Mouse (Mus musculus) Patski (cell line): ENCODE measurements around the gene Defb19. TPM values are rescaled to one million over a fixed set of nuclear protein-coding genes. Genes with fewer than 3 reads are reported as not detected.

Experiments used
- ATAC-seq: fragments of 100-300 bp; one replicate; pipeline ENCODE4 v1.8.0; 2021
- CTCF ChIA-PET: fragments of 350-600 bp; sonication (Branson Sonifier 250); formaldehyde crosslinking; loops from one replicate; lab custom pipeline; 2022; ENCODE audit warnings: inconsistent platforms; lab: Charles Lee
- POLR2A ChIA-PET: fragments of 350-600 bp; sonication (Branson Sonifier 250); formaldehyde crosslinking; loops from one replicate; lab custom pipeline; 2022; ENCODE audit warnings: antibody characterized with exemption, inconsistent platforms; lab: Charles Lee
- DNase-seq: peaks from one replicate; pipeline ENCODE4 v3.0.0-alpha.2; 2011; ENCODE audit warnings: low read depth, low spot score
- H3K27me3 ChIP-seq: fragments of 371-371 bp; one replicate; pipeline ENCODE4 v1.5.1; 2021
- CTCF ChIP-seq: fragments of 100-300 bp; IDR thresholded peaks from one replicate; pipeline ENCODE4 v1.5.1; 2021
- in situ Hi-C: fragments of 300-500 bp; cut with MboI; formaldehyde crosslinking; loops from 3 replicates; pipeline ENCODE4 v1.11.1; 2018; ENCODE audit warnings: low pct_unique_long_range_greater_than_20kb, mixed read lengths
- polyA plus RNA-seq: library from polyadenylated mRNA; unstranded; gene quantifications from one replicate; pipeline ENCODE4 v1.2.3, GENCODE M21; 2021

Gene Defb19
- polyA plus RNA-seq, 1 experiment from 2014 or later = not detected

DNA sequence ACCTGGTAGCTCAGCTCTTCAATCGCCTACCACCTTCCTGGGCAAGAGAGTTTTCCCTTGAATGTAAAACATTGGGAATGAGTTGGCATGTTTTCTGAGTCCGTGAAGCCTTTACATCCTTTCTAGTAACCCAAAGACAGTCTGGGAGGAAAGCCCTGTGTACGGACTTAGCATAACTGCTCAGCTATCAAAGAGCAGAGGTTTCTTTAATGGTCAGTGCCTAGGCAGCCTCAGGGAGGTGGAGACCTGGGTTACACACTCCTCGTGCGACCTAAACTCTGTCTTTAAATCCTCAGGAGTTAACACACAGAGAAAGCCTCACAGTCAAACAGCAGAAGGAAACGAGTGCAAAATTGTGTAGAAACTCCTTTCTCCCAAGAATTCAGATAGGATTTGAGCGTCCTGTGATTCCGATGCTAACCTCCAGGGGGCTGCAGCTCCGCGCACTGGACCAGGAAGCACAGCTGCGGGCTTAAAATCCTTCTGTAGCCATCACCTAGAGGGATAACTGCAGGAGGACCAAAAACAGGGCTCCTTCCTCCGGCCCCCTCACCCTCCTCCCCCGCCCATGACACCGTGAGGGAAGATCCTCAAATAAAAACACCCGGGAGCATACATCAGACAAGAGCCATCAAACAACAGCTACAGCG lies 26.2 kb downstream of the Defb19 start:
- ATAC-seq (peak; percentile 84), DNase-seq (no peak)
- TF ChIP-seq CTCF = peak; percentile 94
- H3K27me3 ChIP-seq = no peaks in the 10 kb centered on the region
- CTCF ChIA-PET = interaction anchor here (0.8 to 4.8 kb wide), 14 partner anchors 10 to 161 kb away, joined by 3 to 26 read pairs (median 4); partner anchors contain the start of gene Defb36
- POLR2A ChIA-PET = interaction anchor here (0.6 kb wide), 1 partner anchor 22 kb away, joined by 4 read pairs; no protein-coding TSS in a partner anchor
- in situ Hi-C loops = no loop called here

DNA sequence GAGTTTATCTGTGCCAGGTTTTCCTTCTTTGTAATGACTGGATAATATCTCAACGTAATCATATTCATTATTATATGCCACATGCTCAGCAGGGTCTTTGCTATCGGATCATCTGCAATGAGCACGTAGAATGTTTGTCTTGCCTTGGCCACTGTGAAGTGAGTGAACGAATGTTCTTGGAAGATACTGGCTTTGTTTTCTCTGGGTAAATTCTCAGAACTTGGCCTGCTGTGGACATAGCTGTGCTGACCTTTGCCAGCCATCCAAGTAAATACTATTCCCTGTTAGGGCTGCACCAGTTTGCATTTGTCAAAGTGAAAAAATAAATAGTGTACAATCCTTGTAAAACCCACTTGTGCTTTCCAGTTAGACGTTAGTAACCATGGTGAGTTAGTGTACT lies 32.0 kb downstream of the Defb19 start:
- in situ Hi-C loops = loop anchor here (5.0 kb wide), 1 partner anchor 71 kb away; the partner anchor contains the start of gene Defb20
- no peak for TF ChIP-seq CTCF
- ChIA-PET CTCF (interaction anchor here (0.7 to 1.6 kb wide), 2 partner anchors 14 to 73 kb away, joined by 3 read pairs; no protein-coding TSS in a partner anchor), POLR2A (no interaction called here)
- no peaks in the 10 kb centered on the region for H3K27me3 ChIP-seq
- DNase-seq (no peak), ATAC-seq (no peak)

DNA sequence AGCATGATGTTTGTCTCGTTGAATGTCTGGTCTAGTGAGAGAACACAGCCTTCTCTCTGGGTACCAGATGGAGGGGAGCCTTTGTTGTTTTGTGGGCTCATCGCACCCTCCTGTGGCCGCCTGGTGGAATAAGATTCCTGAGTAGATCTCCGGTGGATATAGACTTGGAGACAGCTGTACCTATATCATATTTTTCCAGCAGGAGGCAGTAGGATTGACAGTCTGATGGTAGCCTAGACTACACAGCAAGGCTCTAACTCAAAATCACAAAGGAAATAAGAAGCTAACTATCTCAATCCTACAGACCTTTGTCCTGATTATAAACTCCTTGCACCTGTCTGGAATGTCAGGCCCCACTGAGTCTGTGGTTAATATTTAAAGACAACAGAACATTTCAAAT lies 35.4 kb downstream of the Defb19 start:
- in situ Hi-C loops = loop anchor here (5.0 kb wide), 1 partner anchor 67 kb away; the partner anchor contains the start of gene Defb20
- CTCF ChIA-PET = interaction anchor here (0.7 to 3.6 kb wide), 19 partner anchors 9 to 102 kb away, joined by 3 to 26 read pairs (median 4); partner anchors contain the start of genes Defb23 and Gm17416
- ATAC-seq = peak; percentile 84
- H3K27me3 ChIP-seq = no peaks in the 10 kb centered on the region
- POLR2A ChIA-PET = no interaction called here
- TF ChIP-seq CTCF = peak; percentile 95
- DNase-seq = peak; percentile 43

DNA sequence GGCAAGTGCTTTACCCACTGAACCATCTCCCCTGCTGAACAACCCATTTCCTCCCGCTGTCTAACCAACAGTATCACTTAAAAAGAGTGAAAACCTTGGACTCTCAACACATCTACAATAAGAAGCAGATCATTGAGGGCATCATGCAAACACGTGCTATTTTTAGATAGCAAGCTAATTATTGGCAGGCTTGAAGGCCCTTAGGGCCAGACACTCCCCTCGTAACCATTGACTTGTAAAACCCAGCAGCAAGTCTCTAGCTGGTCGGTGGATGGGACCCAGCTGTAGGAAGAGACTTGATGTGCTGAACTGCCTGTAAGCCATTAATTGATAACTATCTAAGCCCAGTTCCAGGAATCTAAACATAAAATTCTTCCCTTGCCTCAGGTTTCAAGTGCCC lies 36.6 kb downstream of the Defb19 start:
- DNase-seq = no peak
- in situ Hi-C loops = no loop called here
- ATAC-seq = no peak

DNA sequence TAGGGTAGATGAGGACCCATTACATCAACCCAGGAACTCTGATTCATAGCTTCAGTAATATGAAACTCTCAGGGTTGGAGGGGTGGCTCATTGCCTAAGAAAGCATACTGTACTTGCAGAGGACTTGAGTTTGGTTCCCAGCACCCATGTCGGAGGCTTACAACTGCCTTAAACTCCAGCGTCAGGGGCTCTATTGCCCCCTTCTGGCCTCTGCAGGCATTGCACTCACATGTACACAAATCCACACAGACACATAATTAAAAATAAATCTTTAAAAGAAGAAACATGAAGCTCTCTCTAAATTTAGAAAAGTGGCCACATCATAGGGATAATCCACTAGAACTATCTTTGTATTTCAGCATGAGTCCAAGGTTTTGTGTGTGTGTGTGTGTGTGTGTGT lies 37.2 kb downstream of the Defb19 start:
- ChIA-PET CTCF (interaction anchor here (1.1 to 3.6 kb wide), 8 partner anchors 10 to 94 kb away, joined by 3 to 26 read pairs (median 8); partner anchors contain the start of gene Defb28), POLR2A (interaction anchor here (0.6 to 1.2 kb wide), 2 partner anchors 26 to 177 kb away, joined by 3 to 4 read pairs; no protein-coding TSS in a partner anchor)
- peak; percentile 39 for TF ChIP-seq CTCF
- H3K27me3 ChIP-seq = no peaks in the 10 kb centered on the region
- DNase-seq = no peak
- ATAC-seq = no peak
- in situ Hi-C loops = no loop called here

More for the DNA sequence above, 36.6 kb downstream of the Defb19 start:
- TF ChIP-seq CTCF = no peak
- POLR2A ChIA-PET = no interaction called here
- CTCF ChIA-PET = interaction anchor here (1.1 to 3.6 kb wide), 10 partner anchors 10 to 101 kb away, joined by 3 to 26 read pairs (median 10); partner anchors contain the start of genes Defb28 and Gm17416
- no peaks in the 10 kb centered on the region for H3K27me3 ChIP-seq

DNA sequence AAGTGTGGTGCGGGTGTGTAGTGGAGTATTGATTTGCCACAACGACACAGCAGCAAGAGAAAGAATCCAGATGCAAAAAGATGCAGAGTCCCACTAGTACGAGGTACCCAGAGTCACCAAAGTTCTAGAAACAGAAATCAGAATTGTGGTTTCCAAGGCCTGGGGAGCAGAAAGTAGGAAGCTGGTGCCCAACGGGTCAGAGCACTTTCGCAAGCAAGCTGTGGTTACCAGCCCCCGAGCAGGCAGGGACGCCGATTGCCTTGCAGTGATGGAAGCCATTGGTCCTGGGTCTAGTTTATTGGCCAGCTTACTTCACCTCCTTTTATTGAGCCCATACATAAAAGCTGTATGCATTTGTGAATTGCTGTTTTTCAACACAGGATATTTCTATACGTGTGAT lies 38.1 kb downstream of the Defb19 start:
- TF ChIP-seq CTCF = no peak
- POLR2A ChIA-PET = interaction anchor here (1.2 kb wide), 1 partner anchor 27 kb away, joined by 3 read pairs; no protein-coding TSS in a partner anchor
- in situ Hi-C loops = no loop called here
- CTCF ChIA-PET = interaction anchor here (1.0 to 3.6 kb wide), 5 partner anchors 11 to 74 kb away, joined by 3 to 26 read pairs (median 4); no protein-coding TSS in a partner anchor
- no peaks in the 10 kb centered on the region for H3K27me3 ChIP-seq
- no peak for DNase-seq
- no peak for ATAC-seq

DNA sequence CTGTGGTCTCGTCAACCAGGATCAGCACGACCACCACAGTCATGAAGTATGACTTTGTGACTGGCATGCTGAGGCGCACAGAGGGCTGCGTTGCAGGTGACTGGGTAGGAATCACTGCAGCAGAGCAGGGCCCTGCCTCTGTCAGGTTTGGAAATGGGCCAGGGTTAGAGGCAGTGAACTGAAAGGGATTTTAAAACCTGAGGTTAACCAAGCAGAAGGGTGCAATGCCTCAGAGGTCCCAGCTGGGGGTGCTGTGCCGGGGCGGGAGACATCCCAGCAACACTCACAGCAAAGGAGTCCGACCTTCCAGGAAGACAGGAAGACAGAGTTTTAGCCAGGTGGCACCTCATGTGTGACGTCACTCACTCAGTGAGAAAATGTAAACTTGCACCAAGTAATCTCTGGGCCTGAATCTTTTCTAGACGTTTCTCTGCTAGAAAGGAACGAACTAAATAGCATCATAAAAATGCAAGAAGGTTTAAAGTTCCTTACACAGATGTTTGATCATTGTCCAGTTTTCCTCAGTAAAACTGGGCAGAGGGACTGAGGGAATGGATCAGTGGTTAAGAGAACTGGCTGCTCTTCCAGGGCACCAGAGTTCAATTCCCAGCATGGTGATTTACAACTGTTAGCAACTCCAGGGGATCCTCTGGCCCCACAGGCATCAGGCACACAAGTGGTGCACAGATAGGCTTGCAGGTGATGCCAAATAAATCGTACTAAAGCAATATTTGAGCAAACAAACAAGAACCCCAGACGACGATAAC lies 40.0 kb downstream of the Defb19 start, which contains the start of gene Defb29:
TSS of gene Defb29 (minus strand) at position 155 of the 767 bp plus-strand sequence.
- ChIA-PET CTCF (interaction anchor here (1.2 to 1.3 kb wide), 2 partner anchors 76 to 90 kb away, joined by 3 read pairs; no protein-coding TSS in a partner anchor), POLR2A (no interaction called here)
- peak; percentile 59 for TF ChIP-seq CTCF
- in situ Hi-C loops = no loop called here
- ATAC-seq (no peak), DNase-seq (no peak)
- no peaks in the 10 kb centered on the region for H3K27me3 ChIP-seq

Other genes with a start within 250 kb of the Defb19 start
- 101 TPM for gene Rbck1, start 247.7 kb downstream of the Defb19 start, polyA plus RNA-seq
- 19.6 TPM for gene Trib3, start 236.3 kb downstream of the Defb19 start, polyA plus RNA-seq
- not detected for gene Nrsn2, start 203.7 kb downstream of the Defb19 start, polyA plus RNA-seq
- gene Sox12, start 182.2 kb downstream of the Defb19 start, polyA plus RNA-seq = 19.6 TPM
- gene Zcchc3, start 165.3 kb downstream of the Defb19 start, polyA plus RNA-seq = 2.6 TPM
- 0.06 TPM for gene 6820408C15Rik, start 164.7 kb downstream of the Defb19 start, polyA plus RNA-seq
- not detected for gene Defb23, start 115.7 kb downstream of the Defb19 start, polyA plus RNA-seq
- gene Defb20, start 103.2 kb downstream of the Defb19 start, polyA plus RNA-seq = not detected
- not detected for gene Defb22, start 90.2 kb downstream of the Defb19 start, polyA plus RNA-seq
- not detected for gene Defb26, start 68.6 kb downstream of the Defb19 start, polyA plus RNA-seq
- 0.22 TPM for gene Defb28, start 62.1 kb downstream of the Defb19 start, polyA plus RNA-seq
- gene Defb29, start 40.2 kb downstream of the Defb19 start, polyA plus RNA-seq = 0.14 TPM
- gene Gm17416, start 11.0 kb downstream of the Defb19 start, polyA plus RNA-seq = 0.83 TPM
- not detected for gene Defb21, start 7.6 kb downstream of the Defb19 start, polyA plus RNA-seq
- not detected for gene Defb45, start 19.1 kb upstream of the Defb19 start, polyA plus RNA-seq
- gene Defb36, start 24.0 kb upstream of the Defb19 start, polyA plus RNA-seq = not detected
- not detected for gene Defb25, start 42.7 kb upstream of the Defb19 start, polyA plus RNA-seq
- gene Rem1, start 46.6 kb upstream of the Defb19 start, polyA plus RNA-seq = not detected
- 137 TPM for gene H13, start 89.1 kb upstream of the Defb19 start, polyA plus RNA-seq
- gene Mcts2, start 106.7 kb upstream of the Defb19 start, polyA plus RNA-seq = 19.9 TPM
- 117 TPM for gene Id1, start 155.9 kb upstream of the Defb19 start, polyA plus RNA-seq
- 0.14 TPM for gene Cox4i2, start 173.9 kb upstream of the Defb19 start, polyA plus RNA-seq